Mouse (Mus musculus) left cerebral cortex, postnatal 14 days (tissue): ENCODE data around the gene Lmntd1. TPM values are rescaled to one million over a fixed set of nuclear protein-coding genes. Genes with fewer than 3 reads are reported as not detected.
"Not testable (repeated sequence)": the region's sequence is repeated elsewhere in the genome, so short reads cannot be mapped to it uniquely, and the experiment has no call there.

Experiments used
- DNase-seq, 2 experiments: peaks; one replicate each; pipeline ENCODE4 v3.0.0; 2021 to 2022; ENCODE audit warnings: low spot score in 2 of 2, mixed read lengths in 1 of 2
- intact Hi-C: fragments of 180-260 bp; cut with DNase I; formaldehyde crosslinking; loops from one replicate; pipeline ENCODE4 v1.15.1; 2025
- total RNA-seq, 2 experiments: library from RNA; stranded (reverse); gene quantifications; 2 replicates each; pipeline ENCODE4 v1.2.3; 2021

The Lmntd1 gene
- total RNA-seq, 2 experiments from 2014 or later = 2.2 to 2.4 TPM

- intact Hi-C loops = loop anchor here (2.0 to 10.0 kb wide), 4 partner anchors 38 to 253 kb away; partner anchors contain the start of genes Casc1, Etfrf1 and Kras
- DNase-seq = peak; percentile 45 to 68
These were observed 274.0 kb downstream of the Lmntd1 start for GRCm38 (mm10) chr6:145339956-145340656.

DNA sequence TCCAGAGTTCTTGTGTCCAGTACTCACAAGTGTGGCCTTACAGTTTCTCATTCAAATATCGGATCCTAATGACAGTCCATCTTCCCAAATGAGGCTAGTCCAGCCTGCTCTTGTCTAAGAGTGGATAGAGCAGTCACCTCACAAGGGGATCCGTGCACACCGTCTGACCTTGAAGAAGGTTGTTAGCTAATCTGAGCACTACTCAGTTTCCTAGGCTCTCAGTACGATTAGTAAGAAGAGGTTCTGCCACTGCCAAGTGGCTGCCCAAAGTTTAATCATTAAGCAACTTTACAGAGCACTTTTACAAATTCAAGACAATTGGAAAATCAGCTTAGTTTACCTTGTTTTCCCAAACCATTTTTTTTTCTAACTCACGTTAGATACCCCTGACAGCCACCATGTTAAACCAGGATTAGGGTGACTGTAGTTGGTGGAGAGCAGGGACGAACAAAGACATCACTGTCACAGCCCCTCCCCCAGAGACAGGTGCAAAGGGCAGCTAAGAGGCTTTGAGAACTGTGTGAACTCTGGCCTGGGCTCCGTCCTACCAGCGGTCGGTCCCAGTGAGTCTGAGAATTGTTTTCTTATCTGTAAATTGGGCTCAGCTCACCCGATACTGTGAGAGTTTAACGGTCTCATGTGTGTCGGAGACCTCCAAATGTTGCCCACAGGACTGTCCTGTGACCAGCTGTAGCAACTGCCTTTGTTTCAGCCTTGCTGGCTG lies 275.4 kb downstream of the Lmntd1 start:
- no peak for DNase-seq
- intact Hi-C loops = no loop called here

DNA sequence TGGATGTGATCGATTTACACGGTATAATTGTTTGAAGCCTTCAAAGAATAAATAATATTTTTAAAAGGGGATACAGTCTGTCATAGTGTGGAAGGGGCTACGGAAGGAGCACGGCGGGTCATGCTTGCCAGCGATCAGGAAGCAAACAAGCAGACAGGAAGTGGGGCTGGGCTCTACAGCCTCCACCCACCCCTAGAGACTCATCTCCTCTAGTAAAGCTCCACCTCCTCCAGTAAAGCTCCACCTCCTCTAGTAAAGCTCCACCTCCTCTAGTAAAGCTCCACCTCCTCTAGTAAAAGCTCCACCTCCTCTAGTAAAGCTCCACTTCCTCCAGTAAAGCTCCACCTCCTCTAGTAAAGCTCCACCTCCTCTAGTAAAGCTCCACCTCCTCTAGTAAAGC lies 276.6 kb downstream of the Lmntd1 start:
- DNase-seq, intact Hi-C loops: not testable (repeated sequence)

- intact Hi-C loops = no loop called here
- no peak for DNase-seq
These were observed 278.0 kb downstream of the Lmntd1 start for GRCm38 (mm10) chr6:145335876-145336768.

- intact Hi-C loops = no loop called here
- no peak for DNase-seq
These were observed 279.9 kb downstream of the Lmntd1 start for GRCm38 (mm10) chr6:145334211-145334610.

- intact Hi-C loops = no loop called here
- peak; percentile 67 to 78 for DNase-seq
These were observed 287.8 kb downstream of the Lmntd1 start for GRCm38 (mm10) chr6:145326141-145326806.

DNA sequence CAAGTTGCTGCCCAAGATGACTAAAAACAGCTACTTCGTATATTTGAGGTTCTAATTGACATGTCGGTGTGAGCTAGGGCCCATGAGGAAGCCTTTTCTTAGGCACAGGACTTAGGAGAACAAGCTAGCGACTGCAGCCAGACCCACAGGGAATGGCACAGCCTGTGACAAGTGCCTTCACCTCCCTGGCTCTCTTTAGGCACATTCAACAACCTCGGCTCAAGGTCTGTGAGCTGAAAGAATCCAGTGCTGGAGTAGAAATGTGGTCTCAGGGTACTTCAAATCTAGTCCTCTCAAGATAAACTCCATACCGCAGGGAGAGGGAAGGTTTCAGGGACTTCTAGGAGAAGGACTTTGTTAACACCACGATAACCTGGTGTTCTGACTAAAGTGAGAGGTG lies 289.0 kb downstream of the Lmntd1 start:
- intact Hi-C loops = no loop called here
- no peak for DNase-seq

DNA sequence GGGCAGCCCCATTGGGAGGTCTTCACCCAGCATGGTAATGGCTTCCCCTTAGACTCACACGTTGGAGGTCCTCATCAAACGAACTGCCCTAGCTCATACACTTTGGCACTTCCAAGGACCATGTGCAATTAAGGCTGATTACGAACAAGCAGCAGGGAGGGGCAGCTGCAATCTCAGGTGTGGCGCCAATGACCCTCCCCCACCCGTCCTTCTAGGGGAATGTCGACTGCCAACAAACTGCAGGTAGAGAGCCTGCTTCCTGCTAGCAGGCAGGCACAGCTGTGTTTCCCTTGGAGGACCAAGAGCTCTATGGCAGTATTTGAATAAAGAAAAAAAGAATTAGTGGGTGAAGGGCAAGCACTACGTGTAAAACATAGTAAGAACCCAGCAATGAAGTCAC lies 289.6 kb downstream of the Lmntd1 start:
- intact Hi-C loops = no loop called here
- DNase-seq = no peak

DNA sequence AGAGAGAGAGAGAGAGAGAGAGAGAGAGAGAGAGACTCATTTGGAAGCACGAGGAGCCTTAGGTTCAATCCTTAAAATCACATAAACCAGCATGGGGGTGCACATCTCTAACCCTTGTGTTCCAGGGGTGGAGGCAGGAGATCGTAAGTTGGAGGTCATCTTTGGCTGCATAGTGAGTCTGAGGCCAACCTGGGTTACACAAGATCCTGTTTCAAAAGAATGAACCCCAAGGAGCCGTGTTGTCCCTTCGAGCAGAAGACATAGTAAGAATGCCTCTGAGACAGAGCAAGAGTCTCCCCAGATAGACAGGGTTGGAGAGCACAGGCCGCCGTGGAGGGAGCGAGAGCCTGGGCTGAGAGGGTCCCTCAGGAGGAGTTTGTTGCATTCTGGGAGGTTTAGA lies 291.9 kb downstream of the Lmntd1 start:
- no peak for DNase-seq
- intact Hi-C loops = no loop called here

GRCm38 (mm10) chr6:145320156-145320555 lies 294.0 kb downstream of the Lmntd1 start:
- no peak for DNase-seq
- intact Hi-C loops = no loop called here

Other genes with a start within 250 kb of the Lmntd1 start
- not detected for gene Tuba3b, start 1.4 kb upstream of the Lmntd1 start, total RNA-seq
- 10 to 100 TPM; 15.5 to 17.3 TPM for gene Rassf8, start 132.4 kb upstream of the Lmntd1 start, total RNA-seq